Mouse (Mus musculus): Measurements from ENCODE around the gene Schip1. TPM values are rescaled to one million over a fixed set of nuclear protein-coding genes. Genes with fewer than 3 reads are reported as not detected.

Schip1 gene
- polyA plus RNA-seq, 1 experiment from 2014 or later = 73.7 TPM

- WGBS = 74% methylated on average over 5 of the region's 5 CpGs
- H3K36me3 ChIP-seq (ENCODE audit: control insufficient read depth, insufficient read depth, low read length) = no peaks in the 10 kb centered on the region
- no peak overlapping the region for H3K4me3 ChIP-seq (ENCODE audit: control insufficient read depth in 1 of 2, insufficient read depth in 1 of 2, low read depth in 1 of 2, low read length in 2 of 2)
- peaks cover 5 to 18% of the 10 kb centered on the region in 2 experiments for H3K4me1 ChIP-seq (ENCODE audit: control insufficient read depth in 2 of 2, insufficient read depth in 2 of 2, low read length in 2 of 2)
- ATAC-seq (ENCODE audit: insufficient number of reproducible peaks, insufficient read depth, low FRiP score, low read depth) = no peak
- no peaks in the 10 kb centered on the region for H3K9me3 ChIP-seq (ENCODE audit: control insufficient read depth, low read length)
- no peak overlapping the region for H3K4me2 ChIP-seq (ENCODE audit: low read length)
- no peak overlapping the region for H3K27ac ChIP-seq (replicated peaks in 1 of 2; ENCODE audit: control insufficient read depth in 1 of 2, insufficient read depth in 1 of 2, low read depth in 2 of 2, low read length in 2 of 2)
- H3K9ac ChIP-seq (ENCODE audit: low read length) = no peak overlapping the region
- no peaks in the 10 kb centered on the region for H3K27me3 ChIP-seq (ENCODE audit: control insufficient read depth, insufficient read depth, low read length)
Measured at GRCm38 (mm10) chr3:68560057-68560456, 495.5 kb downstream of the Schip1 start.

GRCm38 (mm10) chr3:68562838-68563237 lies 498.2 kb downstream of the Schip1 start:
- Histone ChIP-seq H3K27me3 (ENCODE audit: control insufficient read depth, insufficient read depth, low read length) (no peaks in the 10 kb centered on the region), H3K4me1 (ENCODE audit: control insufficient read depth in 2 of 2, insufficient read depth in 2 of 2, low read length in 2 of 2) (peaks cover 4 to 13% of the 10 kb centered on the region in 2 experiments; a peak in 3 of 4 replicates), H3K4me3 (ENCODE audit: control insufficient read depth in 1 of 2, insufficient read depth in 1 of 2, low read depth in 1 of 2, low read length in 2 of 2) (no peak overlapping the region), H3K36me3 (ENCODE audit: control insufficient read depth, insufficient read depth, low read length) (no peaks in the 10 kb centered on the region), H3K27ac (replicated peaks in 1 of 2; ENCODE audit: control insufficient read depth in 1 of 2, insufficient read depth in 1 of 2, low read depth in 2 of 2, low read length in 2 of 2) (no peak overlapping the region), H3K4me2 (ENCODE audit: low read length) (no peak overlapping the region), H3K9me3 (ENCODE audit: control insufficient read depth, low read length) (no peaks in the 10 kb centered on the region), H3K9ac (ENCODE audit: low read length) (no peak overlapping the region)
- WGBS = 71% methylated on average over 2 of the region's 2 CpGs
- no peak for ATAC-seq (ENCODE audit: insufficient number of reproducible peaks, insufficient read depth, low FRiP score, low read depth)

DNA sequence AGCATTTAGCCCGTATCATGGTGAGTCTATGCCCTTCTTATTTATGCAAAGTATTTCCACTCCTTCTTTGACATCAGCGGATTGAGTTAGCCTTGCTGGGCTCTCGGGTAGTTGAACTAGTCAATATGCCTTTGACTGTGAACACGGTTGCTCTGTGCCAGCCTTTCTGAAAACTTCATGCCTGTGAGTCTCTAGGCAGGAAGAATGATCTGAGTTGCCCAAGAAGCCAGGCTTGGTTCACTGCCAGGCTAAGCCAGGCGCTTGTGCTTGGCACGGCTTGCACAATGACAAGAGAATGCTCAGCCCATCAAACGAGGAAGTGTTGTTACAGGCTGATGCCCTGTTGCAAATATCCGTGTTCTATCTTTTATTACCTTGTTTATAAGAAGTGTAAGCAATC lies 499.3 kb downstream of the Schip1 start:
- Histone ChIP-seq H3K4me3 (ENCODE audit: control insufficient read depth in 1 of 2, insufficient read depth in 1 of 2, low read depth in 1 of 2, low read length in 2 of 2) (no peak overlapping the region), H3K9ac (ENCODE audit: low read length) (no peak overlapping the region), H3K4me2 (ENCODE audit: low read length) (no peak overlapping the region), H3K27me3 (ENCODE audit: control insufficient read depth, insufficient read depth, low read length) (no peaks in the 10 kb centered on the region), H3K36me3 (ENCODE audit: control insufficient read depth, insufficient read depth, low read length) (no peaks in the 10 kb centered on the region), H3K9me3 (ENCODE audit: control insufficient read depth, low read length) (no peaks in the 10 kb centered on the region), H3K4me1 (ENCODE audit: control insufficient read depth in 2 of 2, insufficient read depth in 2 of 2, low read length in 2 of 2) (peaks cover 4 to 9% of the 10 kb centered on the region in 2 experiments), H3K27ac (replicated peaks in 1 of 2; ENCODE audit: control insufficient read depth in 1 of 2, insufficient read depth in 1 of 2, low read depth in 2 of 2, low read length in 2 of 2) (0 out of 4 replicates have a peak overlapping the region, but pooled peaks of 1 of the 2 experiments have one; percentile 24)
- ATAC-seq (ENCODE audit: insufficient number of reproducible peaks, insufficient read depth, low FRiP score, low read depth) = no peak
- 71% methylated on average over 8 of the region's 8 CpGs for WGBS

GRCm38 (mm10) chr3:68564978-68565674 lies 500.5 kb downstream of the Schip1 start:
- Histone ChIP-seq H3K27ac (replicated peaks in 1 of 2; ENCODE audit: control insufficient read depth in 1 of 2, insufficient read depth in 1 of 2, low read depth in 2 of 2, low read length in 2 of 2) (no peak overlapping the region), H3K27me3 (ENCODE audit: control insufficient read depth, insufficient read depth, low read length) (no peaks in the 10 kb centered on the region), H3K4me1 (ENCODE audit: control insufficient read depth in 2 of 2, insufficient read depth in 2 of 2, low read length in 2 of 2) (peaks cover 4 to 8% of the 10 kb centered on the region in 2 experiments), H3K4me2 (ENCODE audit: low read length) (no peak overlapping the region), H3K9me3 (ENCODE audit: control insufficient read depth, low read length) (no peaks in the 10 kb centered on the region), H3K9ac (ENCODE audit: low read length) (no peak overlapping the region), H3K36me3 (ENCODE audit: control insufficient read depth, insufficient read depth, low read length) (no peaks in the 10 kb centered on the region), H3K4me3 (ENCODE audit: control insufficient read depth in 1 of 2, insufficient read depth in 1 of 2, low read depth in 1 of 2, low read length in 2 of 2) (no peak overlapping the region)
- 76% methylated on average over 10 of the region's 10 CpGs for WGBS
- no peak for ATAC-seq (ENCODE audit: insufficient number of reproducible peaks, insufficient read depth, low FRiP score, low read depth)

- WGBS = 82% methylated on average over 4 of the region's 4 CpGs
- H3K9ac ChIP-seq (ENCODE audit: low read length) = no peak overlapping the region
- peaks cover 4 to 8% of the 10 kb centered on the region in 2 experiments for H3K4me1 ChIP-seq (ENCODE audit: control insufficient read depth in 2 of 2, insufficient read depth in 2 of 2, low read length in 2 of 2)
Measured at GRCm38 (mm10) chr3:68565675-68566055, 501.1 kb downstream of the Schip1 start.

DNA sequence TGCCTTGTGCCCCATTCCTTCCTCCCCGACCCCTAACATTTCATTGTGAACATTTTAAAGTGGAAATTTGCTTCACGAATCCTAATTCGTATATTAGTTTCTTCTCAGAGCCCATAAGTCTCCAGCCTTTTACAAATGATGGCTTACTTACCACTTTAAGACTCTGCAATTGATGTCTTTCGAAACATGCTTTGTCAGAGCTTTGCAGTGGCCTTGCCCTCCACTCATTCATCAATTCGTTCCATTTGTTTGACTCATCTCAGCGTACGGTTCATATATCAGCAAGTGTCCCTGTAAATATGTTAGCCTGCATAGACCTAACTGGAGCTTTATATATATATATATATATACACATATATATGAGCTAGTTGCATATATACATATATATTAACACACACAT lies 503.0 kb downstream of the Schip1 start:
- no peaks in the 10 kb centered on the region for H3K27me3 ChIP-seq (ENCODE audit: control insufficient read depth, insufficient read depth, low read length)
- no peak overlapping the region for H3K27ac ChIP-seq (replicated peaks in 1 of 2; ENCODE audit: control insufficient read depth in 1 of 2, insufficient read depth in 1 of 2, low read depth in 2 of 2, low read length in 2 of 2)
- 85% methylated on average over 7 of the region's 7 CpGs for WGBS
- no peak overlapping the region for H3K9ac ChIP-seq (ENCODE audit: low read length)
- no peak overlapping the region for H3K4me3 ChIP-seq (ENCODE audit: control insufficient read depth in 1 of 2, insufficient read depth in 1 of 2, low read depth in 1 of 2, low read length in 2 of 2)
- H3K4me1 ChIP-seq (ENCODE audit: control insufficient read depth in 2 of 2, insufficient read depth in 2 of 2, low read length in 2 of 2) = peaks cover 10 to 15% of the 10 kb centered on the region in 2 experiments
- H3K4me2 ChIP-seq (ENCODE audit: low read length) = no peak overlapping the region
- no peaks in the 10 kb centered on the region for H3K36me3 ChIP-seq (ENCODE audit: control insufficient read depth, insufficient read depth, low read length)
- H3K9me3 ChIP-seq (ENCODE audit: control insufficient read depth, low read length) = no peaks in the 10 kb centered on the region
- no peak for ATAC-seq (ENCODE audit: insufficient number of reproducible peaks, insufficient read depth, low FRiP score, low read depth)

More at GRCm38 (mm10) chr3:68565675-68566055, 501.1 kb downstream of the Schip1 start:
- H3K4me2 ChIP-seq (ENCODE audit: low read length) = no peak overlapping the region
- no peak overlapping the region for H3K4me3 ChIP-seq (ENCODE audit: control insufficient read depth in 1 of 2, insufficient read depth in 1 of 2, low read depth in 1 of 2, low read length in 2 of 2)
- H3K9me3 ChIP-seq (ENCODE audit: control insufficient read depth, low read length) = no peaks in the 10 kb centered on the region
- no peaks in the 10 kb centered on the region for H3K27me3 ChIP-seq (ENCODE audit: control insufficient read depth, insufficient read depth, low read length)
- no peaks in the 10 kb centered on the region for H3K36me3 ChIP-seq (ENCODE audit: control insufficient read depth, insufficient read depth, low read length)
- H3K27ac ChIP-seq (replicated peaks in 1 of 2; ENCODE audit: control insufficient read depth in 1 of 2, insufficient read depth in 1 of 2, low read depth in 2 of 2, low read length in 2 of 2) = no peak overlapping the region
- no peak for ATAC-seq (ENCODE audit: insufficient number of reproducible peaks, insufficient read depth, low FRiP score, low read depth)

DNA sequence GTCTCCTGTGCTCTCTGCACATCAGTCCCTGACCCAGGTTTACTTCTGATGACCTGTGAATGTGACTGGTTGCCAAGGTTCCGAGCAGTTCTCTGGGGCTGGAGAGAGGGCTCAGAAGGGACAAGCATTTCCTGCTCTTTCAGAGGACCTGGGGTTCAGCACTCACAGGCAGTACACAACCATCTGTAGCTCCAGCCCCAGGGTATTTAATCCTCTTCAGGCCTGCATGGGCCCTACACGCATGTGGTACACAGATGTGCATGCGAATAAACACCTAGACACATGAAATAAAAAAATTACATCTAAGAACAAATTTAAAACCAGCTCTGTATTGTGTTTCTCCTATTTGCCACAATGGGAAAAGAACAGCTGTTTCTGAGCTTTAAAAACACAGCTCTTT lies 503.5 kb downstream of the Schip1 start:
- Histone ChIP-seq H3K27me3 (ENCODE audit: control insufficient read depth, insufficient read depth, low read length) (no peaks in the 10 kb centered on the region), H3K4me1 (ENCODE audit: control insufficient read depth in 2 of 2, insufficient read depth in 2 of 2, low read length in 2 of 2) (peaks cover 10 to 17% of the 10 kb centered on the region in 2 experiments), H3K4me3 (ENCODE audit: control insufficient read depth in 1 of 2, insufficient read depth in 1 of 2, low read depth in 1 of 2, low read length in 2 of 2) (no peak overlapping the region), H3K27ac (replicated peaks in 1 of 2; ENCODE audit: control insufficient read depth in 1 of 2, insufficient read depth in 1 of 2, low read depth in 2 of 2, low read length in 2 of 2) (peak overlapping the region in 1 of 2 experiments; percentile 47; a peak in 1 of 4 replicates), H3K9ac (ENCODE audit: low read length) (no peak overlapping the region), H3K4me2 (ENCODE audit: low read length) (no peak overlapping the region), H3K9me3 (ENCODE audit: control insufficient read depth, low read length) (no peaks in the 10 kb centered on the region), H3K36me3 (ENCODE audit: control insufficient read depth, insufficient read depth, low read length) (no peaks in the 10 kb centered on the region)
- no peak for ATAC-seq (ENCODE audit: insufficient number of reproducible peaks, insufficient read depth, low FRiP score, low read depth)
- 79% methylated on average over 3 of the region's 3 CpGs for WGBS

DNA sequence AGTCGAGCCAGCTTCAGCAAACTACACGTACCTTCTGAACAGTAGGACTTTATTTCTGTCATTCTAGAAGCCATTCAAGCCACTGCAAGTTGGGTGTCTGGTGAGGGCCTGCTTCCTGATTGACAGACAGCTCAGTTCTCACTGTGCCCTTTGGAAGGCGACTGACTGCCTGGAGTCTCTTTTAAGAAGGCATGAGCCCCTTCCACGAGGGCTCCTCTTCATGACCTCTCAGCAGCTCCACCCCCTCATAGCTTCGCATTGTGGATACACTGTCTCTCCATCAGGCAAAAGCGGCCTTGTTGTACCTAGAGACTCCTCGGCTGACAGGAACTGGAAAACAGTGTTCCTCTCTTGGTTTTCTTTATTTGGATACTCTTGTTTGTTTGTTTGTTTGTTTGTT lies 504.1 kb downstream of the Schip1 start:
- Histone ChIP-seq H3K9ac (ENCODE audit: low read length) (no peak overlapping the region), H3K27ac (replicated peaks in 1 of 2; ENCODE audit: control insufficient read depth in 1 of 2, insufficient read depth in 1 of 2, low read depth in 2 of 2, low read length in 2 of 2) (peak overlapping the region; percentile 10 to 47; a peak in 2 of 4 replicates), H3K36me3 (ENCODE audit: control insufficient read depth, insufficient read depth, low read length) (no peaks in the 10 kb centered on the region), H3K9me3 (ENCODE audit: control insufficient read depth, low read length) (no peaks in the 10 kb centered on the region), H3K4me2 (ENCODE audit: low read length) (no peak overlapping the region), H3K4me1 (ENCODE audit: control insufficient read depth in 2 of 2, insufficient read depth in 2 of 2, low read length in 2 of 2) (peaks cover 10 to 16% of the 10 kb centered on the region in 2 experiments), H3K27me3 (ENCODE audit: control insufficient read depth, insufficient read depth, low read length) (no peaks in the 10 kb centered on the region), H3K4me3 (ENCODE audit: control insufficient read depth in 1 of 2, insufficient read depth in 1 of 2, low read depth in 1 of 2, low read length in 2 of 2) (no peak overlapping the region)
- 30% methylated on average over 7 of the region's 7 CpGs for WGBS
- ATAC-seq (ENCODE audit: insufficient number of reproducible peaks, insufficient read depth, low FRiP score, low read depth) = no peak
